Mouse (Mus musculus): ENCODE measurements around the gene Ube2d3. TPM values are rescaled to one million over a fixed set of nuclear protein-coding genes. Genes with fewer than 3 reads are reported as not detected.

The Ube2d3 gene
- total RNA-seq (2022), result 100 to 1,000 TPM; 303 to 346 (median 323) TPM

- peak; percentile 98 to 99 for DNase-seq (ENCODE audit: low spot score in 2 of 2)
These were observed at the start of gene Ube2d3 for GRCm38 (mm10) chr3:135437758-135438495. TSS of gene Ube2d3 (plus strand) at chr3:135438149.

- DNase-seq (ENCODE audit: low spot score in 2 of 2), result no peak
These were observed 44.8 kb upstream of the Ube2d3 start for GRCm38 (mm10) chr3:135393186-135393585.

- no peak for DNase-seq (ENCODE audit: low spot score in 2 of 2)
These were observed 42.9 kb upstream of the Ube2d3 start for GRCm38 (mm10) chr3:135395085-135395484.

- DNase-seq (ENCODE audit: low spot score in 2 of 2), result no peak
These were observed 41.9 kb upstream of the Ube2d3 start for GRCm38 (mm10) chr3:135396081-135396480.

GRCm38 (mm10) chr3:135397112-135397511 is 40.8 kb upstream of the Ube2d3 start:
- no peak for DNase-seq (ENCODE audit: low spot score in 2 of 2)

- peak; percentile 73 to 80 for DNase-seq (ENCODE audit: low spot score in 2 of 2)
These were observed 35.7 kb upstream of the Ube2d3 start for GRCm38 (mm10) chr3:135402201-135402658.

- no peak for DNase-seq (ENCODE audit: low spot score in 2 of 2)
These were observed 34.7 kb upstream of the Ube2d3 start for GRCm38 (mm10) chr3:135403211-135403610.

GRCm38 (mm10) chr3:135403856-135404255 is 34.1 kb upstream of the Ube2d3 start:
- DNase-seq (ENCODE audit: low spot score in 2 of 2), result no peak

GRCm38 (mm10) chr3:135404599-135404998 is 33.4 kb upstream of the Ube2d3 start:
- no peak for DNase-seq (ENCODE audit: low spot score in 2 of 2)

- no peak for DNase-seq (ENCODE audit: low spot score in 2 of 2)
These were observed 30.6 kb upstream of the Ube2d3 start for GRCm38 (mm10) chr3:135407351-135407750.

- DNase-seq (ENCODE audit: low spot score in 2 of 2), result no peak
These were observed 28.7 kb upstream of the Ube2d3 start for GRCm38 (mm10) chr3:135409219-135409618.

GRCm38 (mm10) chr3:135411056-135411455 is 26.9 kb upstream of the Ube2d3 start:
- DNase-seq (ENCODE audit: low spot score in 2 of 2), result no peak

GRCm38 (mm10) chr3:135411824-135412223 is 26.1 kb upstream of the Ube2d3 start:
- no peak for DNase-seq (ENCODE audit: low spot score in 2 of 2)

GRCm38 (mm10) chr3:135417245-135417644 is 20.7 kb upstream of the Ube2d3 start:
- no peak for DNase-seq (ENCODE audit: low spot score in 2 of 2)

GRCm38 (mm10) chr3:135417799-135418198 is 20.1 kb upstream of the Ube2d3 start:
- DNase-seq (ENCODE audit: low spot score in 2 of 2), result no peak

GRCm38 (mm10) chr3:135420542-135421309 is 17.2 kb upstream of the Ube2d3 start:
- DNase-seq (ENCODE audit: low spot score in 2 of 2), result no peak

GRCm38 (mm10) chr3:135421310-135421594 is 16.7 kb upstream of the Ube2d3 start:
- no peak for DNase-seq (ENCODE audit: low spot score in 2 of 2)

- DNase-seq (ENCODE audit: low spot score in 2 of 2), result no peak
These were observed 15.6 kb upstream of the Ube2d3 start for GRCm38 (mm10) chr3:135422232-135422855.

GRCm38 (mm10) chr3:135422856-135423607 is 14.9 kb upstream of the Ube2d3 start:
- peak; percentile 73 to 78 for DNase-seq (ENCODE audit: low spot score in 2 of 2)

- DNase-seq (ENCODE audit: low spot score in 2 of 2), result no peak
These were observed 14.2 kb upstream of the Ube2d3 start, which contains the start of gene Cisd2 for GRCm38 (mm10) chr3:135423608-135424212. TSS of gene Cisd2 (minus strand) at chr3:135423925.
